17 mouse cellular contexts compared by ENCODE assay signal in the genomic region with DNA sequence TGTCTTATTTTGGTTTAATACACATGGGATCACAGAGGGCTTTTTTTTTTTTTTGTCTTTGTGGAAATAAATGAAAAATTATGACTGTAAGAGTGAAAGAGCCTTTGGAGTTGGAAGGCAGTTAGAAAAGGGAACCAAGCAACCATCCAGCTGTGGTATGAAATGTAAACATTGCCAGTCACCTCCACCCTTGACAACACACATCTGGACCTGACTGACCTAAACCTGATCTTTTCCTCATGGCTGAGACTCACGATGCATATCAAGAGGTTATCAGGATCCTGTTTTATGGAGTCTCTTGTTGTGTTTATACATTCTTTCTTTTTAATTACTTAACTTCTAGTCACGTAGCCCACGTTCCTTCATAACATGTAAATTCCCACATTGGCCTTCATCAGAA.
"Had no signal": no experiment of that assay in that cellular context is flagged by ENCODE, and none has a peak within 500 bp of the region (broad histone marks: within the 10 kb centered on the region; RNA-seq: fewer than 3 reads in every experiment).

No protein-coding gene starts in this region.

- H3K4me3 ChIP-seq: intestine, embryonic 15.5 days; left cerebral cortex, adult 2 months; liver, embryonic 13.5 days; megakaryocyte, embryonic 14.5 days; midbrain, embryonic 10.5 days; midbrain, embryonic 13.5 days; myocyte had no signal

- H3K27me3 ChIP-seq: intestine, embryonic 15.5 days; liver, embryonic 13.5 days; megakaryocyte, embryonic 14.5 days; midbrain, embryonic 13.5 days had no signal

- H3K9ac ChIP-seq: intestine, embryonic 15.5 days; liver, embryonic 13.5 days; midbrain, embryonic 13.5 days had no signal

- H3K4me2 ChIP-seq: intestine, embryonic 15.5 days; liver, embryonic 13.5 days; midbrain, embryonic 13.5 days had no signal

- ATAC-seq: intestine, embryonic 15.5 days; lung, postnatal 0 days; midbrain, embryonic 13.5 days; midbrain, embryonic 16.5 days had no signal

- H3K9me3 ChIP-seq: intestine, embryonic 15.5 days; liver, embryonic 13.5 days; megakaryocyte, embryonic 14.5 days; midbrain, embryonic 10.5 days; midbrain, embryonic 13.5 days had no signal

- H3K36me3 ChIP-seq: intestine, embryonic 15.5 days; liver, embryonic 13.5 days; midbrain, embryonic 10.5 days; midbrain, embryonic 13.5 days had no signal

- DNase-seq: kidney, postnatal 25 days; layer of hippocampus, postnatal 36 days; liver, embryonic 13.5 days; lung, adult 2 months; lung, postnatal 36 days; thymus, adult 2 months; thymus, postnatal 14 days; thymus, postnatal 4 days had no signal

- H3K27ac ChIP-seq: intestine, embryonic 15.5 days; left cerebral cortex, adult 2 months; liver, embryonic 13.5 days; midbrain, embryonic 10.5 days; midbrain, embryonic 13.5 days; stomach, postnatal 0 days had no signal

- H3K4me1 ChIP-seq: intestine, embryonic 15.5 days; liver, embryonic 13.5 days; megakaryocyte, embryonic 14.5 days; midbrain, embryonic 10.5 days; midbrain, embryonic 13.5 days had no signal
